Mouse (Mus musculus) lung, postnatal 0 days (tissue): ENCODE data around the gene Casp12.

Experiments used
- CTCF ChIP-seq: IDR thresholded peaks from 2 replicates; pipeline ENCODE4 v1.5.1; 2016; ENCODE audit warnings: antibody characterized with exemption, mild to moderate bottlenecking
- EP300 ChIP-seq: IDR thresholded peaks from 2 replicates; pipeline ENCODE4 v1.6.1; 2016; ENCODE audit warnings: antibody characterized with exemption, mild to moderate bottlenecking, control low read depth

DNA sequence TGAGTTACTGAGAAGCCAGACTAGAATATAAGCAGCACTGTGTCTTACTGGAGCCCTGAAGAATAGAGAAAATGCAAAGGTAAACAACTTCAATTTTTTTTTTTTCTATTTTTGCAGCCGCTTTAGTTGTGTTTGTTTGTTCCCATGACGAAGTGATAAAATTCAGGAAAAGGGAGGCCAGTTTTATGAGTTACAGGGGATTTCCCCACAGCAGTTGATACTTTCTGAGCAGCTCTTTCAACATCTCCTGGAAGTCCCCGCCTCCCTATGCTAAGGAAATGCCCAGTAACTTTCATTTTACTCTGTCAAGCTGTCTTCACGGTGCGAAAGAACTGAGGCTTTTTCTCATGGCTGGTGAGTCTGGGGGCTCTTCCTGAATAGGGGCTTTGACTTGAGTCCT lies 36.7 kb upstream of the Casp12 start, which contains the start of gene Casp4:
- TF ChIP-seq CTCF (no peak), EP300 (no peak)
